Mouse (Mus musculus): ENCODE data around the gene Hsd11b2.

The Hsd11b2 gene

GRCm38 (mm10) chr8:105484030-105484368, 34.6 kb upstream of the Hsd11b2 start:
- DNase-seq (ENCODE audit: low read depth, low spot score): no peak

- DNase-seq (ENCODE audit: low read depth, low spot score): no peak
Observed at GRCm38 (mm10) chr8:105484392-105484791, 34.2 kb upstream of the Hsd11b2 start.

- no peak for DNase-seq (ENCODE audit: low read depth, low spot score)
Observed at GRCm38 (mm10) chr8:105488082-105488481, 30.5 kb upstream of the Hsd11b2 start.

GRCm38 (mm10) chr8:105489281-105489680, 29.3 kb upstream of the Hsd11b2 start:
- DNase-seq (ENCODE audit: low read depth, low spot score): no peak

- no peak for DNase-seq (ENCODE audit: low read depth, low spot score)
Observed at GRCm38 (mm10) chr8:105493495-105493894, 25.1 kb upstream of the Hsd11b2 start.

- DNase-seq (ENCODE audit: low read depth, low spot score): no peak
Observed at GRCm38 (mm10) chr8:105494566-105494965, 24.0 kb upstream of the Hsd11b2 start.

GRCm38 (mm10) chr8:105495350-105496302, 22.9 kb upstream of the Hsd11b2 start:
- no peak for DNase-seq (ENCODE audit: low read depth, low spot score)

- peak; percentile 61 for DNase-seq (ENCODE audit: low read depth, low spot score)
Observed at GRCm38 (mm10) chr8:105496439-105497180, 21.9 kb upstream of the Hsd11b2 start, which contains the start of gene Zdhhc1. Gene Zdhhc1, minus strand, starts transcription at chr8:105496902.

- no peak for DNase-seq (ENCODE audit: low read depth, low spot score)
Observed at GRCm38 (mm10) chr8:105499787-105500186, 18.8 kb upstream of the Hsd11b2 start.

- no peak for DNase-seq (ENCODE audit: low read depth, low spot score)
Observed at GRCm38 (mm10) chr8:105504617-105505016, 13.9 kb upstream of the Hsd11b2 start.

- DNase-seq (ENCODE audit: low read depth, low spot score): no peak
Observed at GRCm38 (mm10) chr8:105506977-105507376, 11.6 kb upstream of the Hsd11b2 start.

- no peak for DNase-seq (ENCODE audit: low read depth, low spot score)
Observed at GRCm38 (mm10) chr8:105508758-105509157, 9.8 kb upstream of the Hsd11b2 start.

- DNase-seq (ENCODE audit: low read depth, low spot score): no peak
Observed at GRCm38 (mm10) chr8:105509997-105510735, 8.4 kb upstream of the Hsd11b2 start.

- DNase-seq (ENCODE audit: low read depth, low spot score): no peak
Observed at GRCm38 (mm10) chr8:105514194-105514593, 4.4 kb upstream of the Hsd11b2 start.

- no peak for DNase-seq (ENCODE audit: low read depth, low spot score)
Observed at GRCm38 (mm10) chr8:105514656-105515055, 3.9 kb upstream of the Hsd11b2 start.

- DNase-seq (ENCODE audit: low read depth, low spot score): peak; percentile 67
Observed at GRCm38 (mm10) chr8:105516018-105516645, 2.4 kb upstream of the Hsd11b2 start.

GRCm38 (mm10) chr8:105517346-105517745, 1.2 kb upstream of the Hsd11b2 start:
- no peak for DNase-seq (ENCODE audit: low read depth, low spot score)

GRCm38 (mm10) chr8:105519591-105519990, 1.0 kb downstream of the Hsd11b2 start:
- DNase-seq (ENCODE audit: low read depth, low spot score): no peak

GRCm38 (mm10) chr8:105520521-105520920, 2.0 kb downstream of the Hsd11b2 start:
- no peak for DNase-seq (ENCODE audit: low read depth, low spot score)

- no peak for DNase-seq (ENCODE audit: low read depth, low spot score)
Observed at GRCm38 (mm10) chr8:105521061-105521460, 2.5 kb downstream of the Hsd11b2 start.

- no peak for DNase-seq (ENCODE audit: low read depth, low spot score)
Observed at GRCm38 (mm10) chr8:105521995-105522769, 3.6 kb downstream of the Hsd11b2 start.

Measured in retina, postnatal 7 days (tissue).